Mouse (Mus musculus): ENCODE results near the gene Pym1. TPM values are rescaled to one million over a fixed set of nuclear protein-coding genes. Genes with fewer than 3 reads are reported as not detected.

Pym1 gene
- total and polyA plus RNA-seq, 3 experiments: 52.8 to 84.9 (median 75.6) TPM

DNA sequence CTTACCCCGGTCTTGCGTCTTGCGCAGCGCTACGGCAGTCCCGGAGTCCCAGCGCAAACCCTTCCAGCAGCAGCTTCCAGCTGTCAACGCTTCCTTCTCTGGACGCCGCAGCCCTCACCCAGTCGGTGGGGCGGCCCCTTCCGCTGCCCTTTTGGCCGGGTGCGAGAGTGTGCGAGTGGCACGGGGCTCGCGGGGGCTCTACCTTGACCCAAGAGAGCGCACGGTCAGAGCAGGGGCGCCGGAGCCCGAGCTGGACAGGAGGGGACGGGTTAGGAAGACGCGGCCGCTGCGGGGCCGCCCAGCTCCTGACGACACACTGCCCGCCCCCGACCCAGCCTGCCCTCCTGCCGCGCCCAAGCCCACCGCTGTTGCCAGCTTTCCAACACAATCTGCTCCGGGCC lies 3.9 kb upstream of the Pym1 start (continued):
- TF ChIP-seq ETS1 (conservative IDR thresholded peaks at IDR 0.05; ENCODE audit: low read depth, low read length) (no peak), HCFC1 (IDR thresholded peaks at IDR 0.05; ENCODE audit: low read depth, low read length) (no peak), MAZ (IDR thresholded peaks at IDR 0.05; ENCODE audit: low read depth, low read length) (no peak), MAFK (IDR thresholded peaks at IDR 0.05; ENCODE audit: insufficient replicate concordance, low read length) (no peak), IRF4 (IDR thresholded peaks at IDR 0.05; ENCODE audit: low read depth, low read length) (peak; percentile 15; the same call in 1 of the 2 replicates)

DNA sequence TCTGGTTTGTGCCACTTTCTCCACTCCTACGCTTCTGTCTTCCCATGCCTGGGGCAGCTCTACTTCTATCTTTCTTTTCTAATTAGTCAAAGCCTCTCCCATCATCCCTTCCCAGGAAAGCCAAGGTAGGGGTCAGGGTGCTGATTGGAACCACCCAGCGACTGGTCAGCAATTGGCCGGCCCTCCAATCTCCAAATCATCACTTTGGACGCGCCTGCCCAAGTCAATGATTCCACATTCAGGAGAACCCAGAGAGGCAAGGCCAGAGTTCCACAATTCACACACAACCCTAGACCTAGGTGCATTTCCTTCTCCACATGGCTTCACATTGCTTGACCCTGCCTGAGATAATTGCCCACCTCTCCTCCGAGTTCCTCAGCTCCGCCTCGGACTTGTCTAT lies 3.5 kb upstream of the Pym1 start:
- Histone ChIP-seq H3K9ac (ENCODE audit: insufficient read depth, low read depth) (peak overlapping the region; percentile 50), H3K27ac (ENCODE audit: insufficient read depth, low read depth) (peak overlapping the region; percentile 55; the same call in 1 of the 2 replicates), H3K4me2 (ENCODE audit: insufficient read depth, low read depth, poor library complexity, severe bottlenecking) (peak overlapping the region; percentile 74), H3K36me3 (replicated peaks in 1 of 2; ENCODE audit: control insufficient read depth in 1 of 2, insufficient read depth in 1 of 2, low read length in 1 of 2) (no peaks in the 10 kb centered on the region), H3K27me3 (replicated peaks) (peaks cover 3% of the 10 kb centered on the region), H3K9me3 (replicated peaks; ENCODE audit: low read length) (no peaks in the 10 kb centered on the region), H3K4me3 (replicated peaks in 1 of 3; ENCODE audit: low read depth in 2 of 3, low read length in 2 of 3, poor library complexity in 1 of 3) (peak overlapping the region; percentile 59 to 84 (median 83)), H3K79me2 (replicated peaks; ENCODE audit: control insufficient read depth, extremely low read depth, insufficient read depth, poor library complexity, severe bottlenecking) (peaks cover 12% of the 10 kb centered on the region), H3K4me1 (ENCODE audit: control insufficient read depth in 1 of 2, insufficient read depth in 2 of 2) (peaks cover 5 to 29% of the 10 kb centered on the region in 2 experiments)
- dilution Hi-C loops (cut with MboI; ENCODE audit: extremely low pct_ligation_motif_present, extremely low pct_unique_long_range_greater_than_20kb, low sequenced_read_pairs) (no loop called here), in situ Hi-C loops (cut with MboI; ENCODE audit: low pct_ligation_motif_present, low pct_unique_long_range_greater_than_20kb, low sequenced_read_pairs) (no loop called here)
- TF ChIP-seq MYC (IDR thresholded peaks at IDR 0.05; ENCODE audit: low read depth, low read length) (peak; percentile 39; the same call in 1 of the 2 replicates), CTCF (conservative IDR thresholded peaks at IDR 0.05 in 1 of 2, IDR thresholded peaks at IDR 0.05 in 1 of 2; ENCODE audit: low read depth in 2 of 2, low read length in 2 of 2) (no peak)
- DNase-seq (ENCODE audit: extremely low read depth): no peak

DNA sequence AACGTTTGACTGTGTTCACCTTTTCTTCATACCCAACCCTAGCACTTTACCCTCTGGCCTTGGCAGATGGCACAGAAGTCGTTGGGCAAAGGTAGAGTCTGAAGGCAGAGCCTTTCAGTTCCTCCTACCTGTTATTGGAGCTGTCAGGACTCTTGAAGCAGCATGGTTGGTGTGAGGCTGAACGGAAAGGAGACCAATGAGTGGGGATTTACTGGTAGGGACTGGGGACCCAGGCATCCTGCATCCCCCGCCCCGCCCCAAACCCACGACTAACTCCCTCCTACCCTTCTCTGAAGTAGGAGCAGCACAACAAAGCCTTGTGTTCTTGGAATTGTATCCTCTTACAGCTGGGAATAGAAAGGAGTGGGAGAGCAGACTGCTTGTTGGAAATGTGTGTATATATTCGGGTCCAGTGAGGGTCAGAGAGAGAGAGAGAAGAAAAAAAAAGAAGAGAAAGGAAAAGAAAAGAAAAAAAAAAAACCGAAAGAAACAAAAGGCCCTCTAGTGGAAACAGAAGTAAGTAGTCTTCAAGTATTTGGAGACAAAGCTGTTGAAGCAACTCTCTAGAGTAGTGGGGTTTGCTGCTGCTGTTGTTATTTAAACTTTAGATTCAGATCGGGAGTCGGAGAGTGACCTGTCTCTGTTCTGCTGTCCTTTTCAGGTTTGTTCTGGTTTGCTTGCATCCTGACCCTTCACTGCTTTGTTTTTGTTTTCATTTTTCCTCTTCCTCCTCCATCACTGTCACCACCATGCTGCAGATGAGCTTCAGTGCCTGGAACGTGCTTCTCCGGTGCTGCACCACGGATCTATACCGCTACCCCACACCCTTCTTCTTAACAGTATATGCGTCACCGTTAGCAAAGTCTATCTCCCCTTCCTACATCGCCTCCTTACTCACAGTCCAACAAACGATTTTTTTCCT lies 2.7 kb upstream of the Pym1 start, which contains the start of gene Dgka:
Dgka (minus strand) TSS at position 176 of the 922 bp plus-strand sequence.
- H3K79me2 ChIP-seq (replicated peaks; ENCODE audit: control insufficient read depth, extremely low read depth, insufficient read depth, poor library complexity, severe bottlenecking): peaks cover 19% of the 10 kb centered on the region
- H3K4me3 ChIP-seq (replicated peaks in 1 of 3; ENCODE audit: low read depth in 2 of 3, low read length in 2 of 3, poor library complexity in 1 of 3): peak within 1 kb of the TSS; percentile 59 to 84 (median 83)
- peaks cover 5 to 34% of the 10 kb centered on the region in 2 experiments for H3K4me1 ChIP-seq (ENCODE audit: control insufficient read depth in 1 of 2, insufficient read depth in 2 of 2)
- no peaks in the 10 kb centered on the region for H3K9me3 ChIP-seq (replicated peaks; ENCODE audit: low read length)
- DNase-seq (ENCODE audit: extremely low read depth): peak; percentile 56
- H3K9ac ChIP-seq (ENCODE audit: insufficient read depth, low read depth): peak within 1 kb of the TSS; percentile 86
- dilution Hi-C loops (cut with MboI; ENCODE audit: extremely low pct_ligation_motif_present, extremely low pct_unique_long_range_greater_than_20kb, low sequenced_read_pairs) (no loop called here), in situ Hi-C loops (cut with MboI; ENCODE audit: low pct_ligation_motif_present, low pct_unique_long_range_greater_than_20kb, low sequenced_read_pairs) (no loop called here)
- peaks cover 3% of the 10 kb centered on the region for H3K27me3 ChIP-seq (replicated peaks)
- H3K27ac ChIP-seq (ENCODE audit: insufficient read depth, low read depth): peak within 1 kb of the TSS; percentile 86
- H3K36me3 ChIP-seq (replicated peaks in 1 of 2; ENCODE audit: control insufficient read depth in 1 of 2, insufficient read depth in 1 of 2, low read length in 1 of 2): no peaks in the 10 kb centered on the region
- H3K4me2 ChIP-seq (ENCODE audit: insufficient read depth, low read depth, poor library complexity, severe bottlenecking): peak within 1 kb of the TSS; percentile 74
- TF ChIP-seq TCF12 (IDR thresholded peaks at IDR 0.05; ENCODE audit: low read depth, low read length) (0 out of 2 replicates have a peak, but pooled peaks have one; percentile 36), MAX (IDR thresholded peaks at IDR 0.05; ENCODE audit: low read length) (0 out of 2 replicates have a peak, but pooled peaks have one; percentile 38), CTCF (conservative IDR thresholded peaks at IDR 0.05 in 1 of 2, IDR thresholded peaks at IDR 0.05 in 1 of 2; ENCODE audit: low read depth in 2 of 2, low read length in 2 of 2) (peak in 1 of 2 experiments; percentile 58; a peak in 2 of 4 replicates), ZMIZ1 (IDR thresholded peaks at IDR 0.05; ENCODE audit: low read depth, low read length) (peak; percentile 40; the same call in 1 of the 2 replicates), NELFE (IDR thresholded peaks at IDR 0.05; ENCODE audit: low read depth, low read length) (0 out of 2 replicates have a peak, but pooled peaks have one; percentile 16), USF1 (IDR thresholded peaks at IDR 0.05; ENCODE audit: low read depth, low read length) (no peak), USF2 (conservative IDR thresholded peaks at IDR 0.05; ENCODE audit: low read depth, low read length) (no peak), IRF4 (IDR thresholded peaks at IDR 0.05; ENCODE audit: low read depth, low read length) (peak; percentile 23; the same call in 1 of the 2 replicates), BHLHE40 (IDR thresholded peaks at IDR 0.05; ENCODE audit: low read depth, low read length) (peak; percentile 69), MYC (IDR thresholded peaks at IDR 0.05; ENCODE audit: low read depth, low read length) (peak; percentile 69; the same call in 1 of the 2 replicates), ETS1 (conservative IDR thresholded peaks at IDR 0.05; ENCODE audit: low read depth, low read length) (0 out of 2 replicates have a peak, but pooled peaks have one; percentile 13), JUN (IDR thresholded peaks at IDR 0.05; ENCODE audit: insufficient read depth, low read depth, low read length) (no peak), MEF2A (IDR thresholded peaks at IDR 0.05; ENCODE audit: borderline replicate concordance, low read depth, low read length) (no peak), UBTF (IDR thresholded peaks at IDR 0.05; ENCODE audit: low read depth, low read length) (0 out of 2 replicates have a peak, but pooled peaks have one; percentile 23), EP300 (IDR thresholded peaks at IDR 0.05; ENCODE audit: low read length) (peak; percentile 17; the same call in 1 of the 2 replicates), SIN3A (IDR thresholded peaks at IDR 0.05; ENCODE audit: low read length) (peak; percentile 57), CHD1 (IDR thresholded peaks at IDR 0.05; ENCODE audit: low read depth, low read length) (no peak), CHD2 (IDR thresholded peaks at IDR 0.05; ENCODE audit: low read length) (no peak), GABPA (IDR thresholded peaks at IDR 0.05; ENCODE audit: insufficient replicate concordance, low read depth, low read length) (no peak), KAT2A (IDR thresholded peaks at IDR 0.05; ENCODE audit: insufficient replicate concordance, low read length) (no peak), ZNF384 (IDR thresholded peaks at IDR 0.05; ENCODE audit: low read depth, low read length) (peak; percentile 98), TBP (conservative IDR thresholded peaks at IDR 0.05; ENCODE audit: low read depth, low read length) (0 out of 2 replicates have a peak, but pooled peaks have one; percentile 30), MXI1 (IDR thresholded peaks at IDR 0.05; ENCODE audit: low read depth, low read length) (peak; percentile 59; the same call in 1 of the 2 replicates)
